Mouse (Mus musculus) spleen, adult 2 months (tissue): ENCODE data around the gene Babam2.

Experiments
- CTCF ChIP-seq: fragments of 200-500 bp; IDR thresholded peaks from 2 replicates; pipeline ENCODE4 v1.5.1; 2011; ENCODE audit warnings: mild to moderate bottlenecking, inconsistent platforms; ENCODE audit not compliant: insufficient read depth, insufficient read length, insufficient replicate concordance; ENCODE audit errors: extremely low read depth
- POLR2A ChIP-seq: fragments of 200-500 bp; IDR thresholded peaks from 2 replicates; pipeline ENCODE4 v1.6.1; 2011; ENCODE audit warnings: low read depth, low read length, inconsistent platforms

DNA sequence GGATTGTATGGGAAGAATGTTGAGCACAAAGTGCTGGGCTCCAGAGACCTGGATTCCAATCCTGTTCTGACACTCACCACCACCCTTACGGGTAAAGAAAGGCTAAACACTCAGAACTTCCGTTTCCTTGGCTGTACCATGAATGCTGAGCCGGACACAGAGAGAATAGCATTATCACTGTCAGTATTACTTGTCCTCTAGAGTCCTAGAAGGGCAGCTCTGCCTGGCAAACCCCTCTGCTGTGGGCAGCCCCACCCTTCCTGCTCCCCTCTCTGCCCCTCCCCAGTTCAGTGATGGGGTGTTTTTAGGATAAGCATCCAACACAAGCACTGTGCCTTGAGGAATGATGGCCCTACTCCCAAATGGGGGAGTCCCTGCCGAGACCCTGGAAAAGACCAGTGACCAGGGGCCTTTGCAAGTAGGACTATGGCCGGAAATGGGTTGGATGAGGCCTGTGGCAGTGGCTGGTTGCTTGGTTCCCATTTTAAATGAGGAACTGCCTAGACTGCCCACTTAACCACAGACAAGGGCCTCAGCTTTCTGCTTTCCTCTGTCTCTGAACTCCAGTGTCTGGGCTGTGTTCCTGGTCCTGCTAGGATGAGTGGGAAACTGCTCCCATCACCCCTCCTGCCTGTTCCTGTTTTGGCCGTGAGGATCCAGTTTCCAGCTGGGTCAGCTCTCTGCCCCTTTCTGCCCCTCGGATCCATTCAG is 414.9 kb downstream of the Babam2 start:
- TF ChIP-seq CTCF (no peak), POLR2A (no peak)
